Mouse (Mus musculus): ENCODE results near the gene Tdrd7.

GRCm38 (mm10) chr4:46039899-46040298 is 74.8 kb downstream of the Tdrd7 start:
- TF ChIP-seq CTCF (IDR thresholded peaks at IDR 0.05; ENCODE audit: insufficient read depth, low read length) (no peak), POLR2A (IDR thresholded peaks at IDR 0.05; ENCODE audit: borderline replicate concordance, extremely low read depth, low read depth, low read length) (no peak)

All from lung, adult 2 months (tissue).